Mouse (Mus musculus): ENCODE measurements around the gene Mypn. TPM values are rescaled to one million over a fixed set of nuclear protein-coding genes. Genes with fewer than 3 reads are reported as not detected.

The Mypn gene
- polyA plus RNA-seq, 1 experiment, result not detected

DNA sequence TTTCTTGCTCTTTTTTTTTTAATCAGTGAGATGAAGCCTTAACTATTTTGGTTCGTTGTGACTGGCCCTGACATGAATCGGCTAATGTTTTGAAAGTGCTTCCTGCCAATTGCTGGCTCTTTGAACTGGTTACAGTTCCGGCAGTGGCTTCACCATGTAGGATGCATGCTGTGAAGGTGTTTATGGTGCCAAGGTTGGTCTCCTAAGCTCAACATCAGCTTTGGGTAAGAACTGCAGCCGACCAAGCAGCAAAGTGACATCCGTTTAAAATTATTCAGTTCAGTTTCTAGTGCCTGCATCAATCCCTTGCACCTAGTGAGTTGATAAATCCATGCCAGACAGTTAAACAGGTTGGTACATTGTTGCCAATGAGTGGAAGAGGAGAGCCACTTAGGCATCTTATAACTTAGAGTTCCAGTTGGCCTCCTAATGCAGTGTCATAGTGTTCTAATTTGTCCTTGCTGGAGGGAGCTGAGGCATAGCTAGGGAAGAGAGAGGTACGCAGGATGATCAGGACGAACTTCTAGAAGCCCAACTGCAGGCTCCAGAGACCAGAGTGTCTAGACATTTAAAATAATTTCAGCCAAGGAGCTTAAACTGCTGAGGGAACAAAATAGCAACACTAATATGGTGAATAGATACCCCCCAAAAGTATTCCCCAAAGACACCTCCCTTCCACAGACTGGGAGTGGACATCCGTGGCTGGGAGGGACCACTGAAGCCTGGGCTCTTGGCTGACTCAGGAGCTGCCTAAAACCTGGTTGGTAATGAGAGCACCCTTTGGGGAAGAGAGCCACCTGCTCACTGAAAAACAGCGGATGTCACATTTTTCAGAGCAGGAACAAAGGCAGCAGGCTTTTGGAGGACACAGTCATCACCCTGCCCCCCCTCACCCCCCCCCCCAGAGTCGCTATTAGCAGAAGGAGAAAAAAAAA lies 110.9 kb downstream of the Mypn start:
- Histone ChIP-seq H3K4me3 (replicated peaks) (no peak overlapping the region), H3K9me3 (ENCODE audit: control insufficient read depth, low read length) (no peaks in the 10 kb centered on the region), H3K4me1 (ENCODE audit: control insufficient read depth) (no peaks in the 10 kb centered on the region), H3K36me3 (ENCODE audit: control insufficient read depth) (no peaks in the 10 kb centered on the region), H3K27me3 (ENCODE audit: control insufficient read depth) (peaks cover 23% of the 10 kb centered on the region)
- TF ChIP-seq GATA1 (IDR thresholded peaks at IDR 0.05; ENCODE audit: low read length) (no peak), TAL1 (IDR thresholded peaks at IDR 0.05; ENCODE audit: low read length) (no peak)

DNA sequence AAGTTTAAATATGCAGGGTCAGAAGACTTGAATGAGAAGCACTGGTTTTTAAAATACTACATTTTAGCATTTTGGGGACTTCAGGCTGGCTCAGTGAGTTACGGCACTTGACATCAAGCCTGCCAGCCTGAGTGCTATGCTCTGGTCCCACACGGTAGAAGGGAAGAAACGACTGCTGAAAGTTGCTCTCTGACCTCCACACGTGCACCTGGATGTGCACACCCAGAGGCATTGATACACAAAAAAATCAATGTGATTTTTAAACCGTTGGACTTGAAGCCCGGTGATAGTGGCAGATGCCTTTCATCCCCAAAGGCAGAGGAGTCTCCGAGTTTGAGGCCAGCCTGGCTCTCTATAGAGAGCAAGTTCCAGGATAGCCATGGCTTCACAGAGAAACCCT lies 111.8 kb downstream of the Mypn start:
- Histone ChIP-seq H3K36me3 (ENCODE audit: control insufficient read depth) (no peaks in the 10 kb centered on the region), H3K4me1 (ENCODE audit: control insufficient read depth) (peaks cover under 1% of the 10 kb centered on the region), H3K4me3 (replicated peaks) (no peak overlapping the region), H3K9me3 (ENCODE audit: control insufficient read depth, low read length) (no peaks in the 10 kb centered on the region), H3K27me3 (ENCODE audit: control insufficient read depth) (peaks cover 21% of the 10 kb centered on the region)
- TF ChIP-seq GATA1 (IDR thresholded peaks at IDR 0.05; ENCODE audit: low read length), result no peak
- no peak for TF ChIP-seq TAL1 (IDR thresholded peaks at IDR 0.05; ENCODE audit: low read length)

DNA sequence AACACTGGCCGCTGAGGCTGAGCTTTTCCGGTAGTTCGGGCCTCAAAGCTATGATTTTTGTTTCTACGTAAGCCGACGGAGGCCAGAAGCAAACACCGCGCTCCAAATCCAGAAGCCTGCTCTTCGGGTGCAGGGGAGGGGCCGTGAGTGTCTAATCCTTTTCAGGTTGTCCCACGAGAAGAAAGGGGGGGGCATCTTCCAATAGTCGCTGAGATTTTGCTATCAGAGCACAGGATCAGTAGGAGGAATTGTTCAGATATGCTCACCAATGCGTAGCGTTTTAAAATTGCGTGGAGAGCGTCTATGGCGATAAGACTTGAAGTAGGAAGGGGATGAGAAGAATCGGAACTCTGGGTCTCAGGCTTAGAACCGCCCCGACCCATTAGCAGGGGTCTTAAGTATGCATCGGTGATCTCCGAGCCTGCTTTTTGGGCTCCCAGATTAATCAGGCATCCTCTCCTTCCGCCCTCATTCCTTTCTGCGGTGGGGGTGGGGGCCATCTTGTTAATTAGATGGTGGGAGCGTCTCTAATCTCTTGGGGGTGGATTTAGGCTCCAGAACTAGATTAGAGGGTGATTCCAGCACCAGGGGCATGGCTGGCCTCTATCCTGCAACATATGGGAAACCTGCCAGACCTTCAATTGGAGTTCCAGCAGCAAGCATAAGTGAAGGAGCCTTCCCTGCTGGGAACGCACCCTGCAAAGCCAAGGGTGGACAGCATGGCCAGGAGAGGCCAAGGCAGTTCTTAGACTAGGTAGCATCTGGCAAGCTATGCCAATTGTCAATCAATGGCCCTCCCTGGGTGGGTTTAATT lies 113.8 kb downstream of the Mypn start:
- H3K9me3 ChIP-seq (ENCODE audit: control insufficient read depth, low read length), result no peaks in the 10 kb centered on the region
- H3K36me3 ChIP-seq (ENCODE audit: control insufficient read depth), result no peaks in the 10 kb centered on the region
- H3K4me3 ChIP-seq (replicated peaks), result no peak overlapping the region
- H3K4me1 ChIP-seq (ENCODE audit: control insufficient read depth), result peaks cover 11% of the 10 kb centered on the region
- peaks cover 21% of the 10 kb centered on the region for H3K27me3 ChIP-seq (ENCODE audit: control insufficient read depth)
- TF ChIP-seq TAL1 (IDR thresholded peaks at IDR 0.05; ENCODE audit: low read length), result no peak
- no peak for TF ChIP-seq GATA1 (IDR thresholded peaks at IDR 0.05; ENCODE audit: low read length)

DNA sequence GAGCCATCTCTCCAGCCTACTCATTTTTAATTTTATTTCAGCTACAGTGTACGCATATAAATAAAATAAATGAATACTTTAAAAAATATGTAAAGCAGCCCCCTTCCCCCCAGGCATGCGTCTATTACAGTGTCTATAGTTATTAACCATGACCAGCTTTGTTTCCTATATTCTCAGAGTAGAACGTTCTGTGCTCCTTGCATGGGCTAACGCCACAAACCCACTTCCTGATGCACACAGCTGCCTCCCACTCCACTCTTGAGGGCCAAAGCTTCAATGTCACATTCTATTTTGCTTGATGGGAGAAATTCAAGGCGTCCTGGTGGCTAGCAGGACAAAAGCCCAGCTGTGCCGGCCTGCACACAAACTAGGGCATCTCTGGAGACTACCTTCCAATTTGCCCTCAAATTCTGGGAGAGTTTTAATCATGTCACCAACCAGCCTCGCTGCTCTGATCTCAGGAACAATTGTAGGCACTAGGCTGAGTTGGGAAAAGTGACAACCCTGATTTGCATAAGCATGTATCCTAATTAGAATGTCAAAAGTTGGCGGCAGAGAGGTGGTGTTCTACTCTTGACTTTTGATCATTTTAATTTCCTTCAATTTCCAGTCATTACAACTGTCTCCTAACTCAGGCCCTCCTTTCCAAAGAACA lies 114.5 kb downstream of the Mypn start:
- TF ChIP-seq GATA1 (IDR thresholded peaks at IDR 0.05; ENCODE audit: low read length) (no peak), TAL1 (IDR thresholded peaks at IDR 0.05; ENCODE audit: low read length) (no peak)
- H3K4me3 ChIP-seq (replicated peaks), result no peak overlapping the region
- H3K4me1 ChIP-seq (ENCODE audit: control insufficient read depth), result peaks cover 11% of the 10 kb centered on the region
- H3K36me3 ChIP-seq (ENCODE audit: control insufficient read depth), result no peaks in the 10 kb centered on the region
- H3K27me3 ChIP-seq (ENCODE audit: control insufficient read depth), result peaks cover 21% of the 10 kb centered on the region
- H3K9me3 ChIP-seq (ENCODE audit: control insufficient read depth, low read length), result no peaks in the 10 kb centered on the region

DNA sequence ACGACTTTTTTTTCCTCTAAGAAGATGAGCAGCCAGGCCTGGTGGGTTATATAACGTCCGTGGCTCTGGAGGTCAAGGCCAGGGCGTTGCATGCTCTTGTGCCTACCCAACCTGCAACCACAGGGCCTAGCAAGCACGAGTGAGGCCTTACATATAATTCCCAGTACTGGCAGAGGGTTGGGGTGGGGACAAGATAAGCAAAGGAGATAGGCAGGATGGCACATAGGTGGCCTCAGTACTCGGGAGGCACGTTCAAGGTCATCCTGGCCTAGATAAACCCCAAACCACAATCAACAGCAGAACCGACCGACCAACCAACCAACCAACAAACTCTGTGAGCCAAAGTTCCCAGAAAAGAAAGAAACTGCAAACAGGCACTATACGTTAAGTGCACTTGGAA lies 117.4 kb downstream of the Mypn start:
- TF ChIP-seq GATA1 (IDR thresholded peaks at IDR 0.05; ENCODE audit: low read length) (peak; percentile 49), TAL1 (IDR thresholded peaks at IDR 0.05; ENCODE audit: low read length) (no peak)
- Histone ChIP-seq H3K36me3 (ENCODE audit: control insufficient read depth) (no peaks in the 10 kb centered on the region), H3K4me3 (replicated peaks) (no peak overlapping the region), H3K4me1 (ENCODE audit: control insufficient read depth) (peaks cover 17% of the 10 kb centered on the region), H3K27me3 (ENCODE audit: control insufficient read depth) (peaks cover 21% of the 10 kb centered on the region), H3K9me3 (ENCODE audit: control insufficient read depth, low read length) (no peaks in the 10 kb centered on the region)

DNA sequence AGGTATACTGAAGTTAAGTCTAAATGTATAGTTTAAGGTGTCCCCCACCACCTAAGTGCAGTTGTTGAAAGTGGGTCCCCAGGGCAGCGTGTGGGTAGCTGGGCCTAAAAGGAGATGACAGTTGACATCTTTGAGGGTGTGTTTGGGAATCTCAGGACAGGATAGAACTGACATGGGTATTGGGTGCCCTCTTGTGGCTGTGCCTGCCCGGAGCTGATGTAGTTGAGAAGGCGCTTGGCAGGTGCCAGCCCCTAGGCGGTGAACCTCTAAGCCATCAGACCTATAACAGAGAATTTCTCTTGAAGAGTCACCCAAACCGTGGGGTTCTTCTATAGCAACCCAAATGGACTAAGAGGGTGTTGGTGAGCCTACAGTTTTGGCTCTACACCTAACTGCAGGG lies 137.8 kb downstream of the Mypn start:
- no peaks in the 10 kb centered on the region for H3K27me3 ChIP-seq (ENCODE audit: control insufficient read depth)
- TF ChIP-seq GATA1 (IDR thresholded peaks at IDR 0.05; ENCODE audit: low read length) (no peak), TAL1 (IDR thresholded peaks at IDR 0.05; ENCODE audit: low read length) (no peak)
- H3K36me3 ChIP-seq (ENCODE audit: control insufficient read depth), result no peaks in the 10 kb centered on the region; the same call in 1 of the 2 replicates
- H3K4me1 ChIP-seq (ENCODE audit: control insufficient read depth), result no peaks in the 10 kb centered on the region
- H3K4me3 ChIP-seq (replicated peaks), result no peak overlapping the region
- H3K9me3 ChIP-seq (ENCODE audit: control insufficient read depth, low read length), result no peaks in the 10 kb centered on the region

Other genes starting within 250 kb of the Mypn start
- not detected in 2 replicates for gene Rufy2, start 223.7 kb downstream of the Mypn start, polyA plus RNA-seq (2012)
- 2.2 and 2.4 TPM in 2 replicates for gene Hnrnph3, start 179.7 kb downstream of the Mypn start, polyA plus RNA-seq (2012)
- gene Pbld2, start 179.6 kb downstream of the Mypn start, polyA plus RNA-seq (2012), result not detected in 2 replicates
- gene Pbld1, start 143.8 kb downstream of the Mypn start, polyA plus RNA-seq (2012), result not detected in 2 replicates
- gene Atoh7, start 104.3 kb downstream of the Mypn start, polyA plus RNA-seq (2012), result not detected in 2 replicates
- gene Herc4, start 39.9 kb upstream of the Mypn start, polyA plus RNA-seq (2012), result 1.4 and 1.7 TPM in 2 replicates
- gene Sirt1, start 177.8 kb upstream of the Mypn start, polyA plus RNA-seq (2012), result 0.28 and 0.56 TPM in 2 replicates
- gene Dnajc12, start 178.5 kb upstream of the Mypn start, polyA plus RNA-seq (2012), result 0.14 and 0.22 TPM in 2 replicates
- gene Gm7075, start 217.8 kb upstream of the Mypn start, polyA plus RNA-seq (2012), result not detected in 2 replicates
- not detected in 2 replicates for gene Ctnna3, start 226.1 kb upstream of the Mypn start, polyA plus RNA-seq (2012)

Data from erythroblast, embryonic 14.5 days (primary cell).